Mouse (Mus musculus): ENCODE results near the gene Fyn.

DNA sequence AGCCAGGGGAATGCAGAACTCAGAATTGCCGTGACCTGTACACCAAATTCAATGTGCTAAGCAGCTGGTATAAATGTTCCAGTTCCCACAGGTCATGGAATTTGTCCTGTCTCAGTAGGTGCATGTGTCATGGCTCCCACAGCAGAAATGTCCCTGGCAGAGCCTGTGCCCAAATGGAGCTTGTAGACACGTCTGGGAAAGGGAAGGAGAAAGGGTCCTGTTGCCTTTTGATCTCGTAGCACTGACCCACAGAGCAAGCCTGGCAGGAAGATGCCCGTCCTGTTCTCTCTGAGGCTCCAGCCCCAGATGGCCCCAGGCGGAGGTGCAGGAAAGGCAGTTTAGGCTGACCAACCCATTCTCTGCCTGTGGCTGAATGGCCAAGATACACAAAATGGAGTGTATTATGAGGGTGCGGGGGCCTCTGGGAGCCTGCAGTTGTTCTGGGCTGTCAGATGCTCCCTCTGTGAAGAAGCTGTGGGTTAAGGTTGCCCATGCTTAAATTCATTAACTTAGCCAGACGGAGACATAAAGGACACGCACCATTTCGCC is 183.1 kb downstream of the Fyn start:
- TF ChIP-seq CTCF (conservative IDR thresholded peaks at IDR 0.05 in 1 of 2, IDR thresholded peaks at IDR 0.05 in 1 of 2; ENCODE audit: low read depth in 2 of 2, low read length in 2 of 2) = no peak
- TF ChIP-seq E2F4 (IDR thresholded peaks at IDR 0.05; ENCODE audit: insufficient replicate concordance, low read depth, low read length) = no peak
- no peak for TF ChIP-seq SMC3 (IDR thresholded peaks at IDR 0.05; ENCODE audit: low read depth, low read length)
